Mouse (Mus musculus): Measurements from ENCODE around the gene Matn1. TPM values are rescaled to one million over a fixed set of nuclear protein-coding genes. Genes with fewer than 3 reads are reported as not detected.

Matn1 gene
- polyA plus RNA-seq, 1 experiment, result not detected

DNA sequence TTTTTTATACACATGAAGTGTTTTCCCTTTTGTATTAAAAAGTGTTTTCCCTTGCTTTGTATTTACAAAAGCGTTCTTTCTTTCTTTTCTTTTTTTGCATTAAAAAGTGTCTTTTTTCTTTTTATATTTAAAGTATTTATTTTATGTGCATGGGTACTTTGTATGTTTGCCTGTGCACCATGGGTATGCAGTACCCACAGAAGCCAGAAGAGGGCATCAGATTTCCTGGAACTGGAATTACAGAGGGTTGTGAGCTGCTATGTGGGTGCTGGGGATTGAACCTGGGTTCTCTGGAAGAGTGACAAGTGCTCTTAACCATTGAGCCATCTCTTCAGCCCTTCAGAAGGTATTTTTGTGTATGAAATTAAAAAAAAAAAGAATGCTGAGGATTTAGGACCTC lies 27.1 kb downstream of the Matn1 start:
- H3K27ac ChIP-seq (ENCODE audit: insufficient read depth, low read length), result no peak overlapping the region
- H3K4me1 ChIP-seq (ENCODE audit: control insufficient read depth, insufficient read depth, low read length), result no peaks in the 10 kb centered on the region
- no peak overlapping the region for H3K4me3 ChIP-seq (ENCODE audit: insufficient read depth, low read length)
- TF ChIP-seq POLR2A (IDR thresholded peaks at IDR 0.05; ENCODE audit: low read depth, low read length) (no peak), CTCF (IDR thresholded peaks at IDR 0.05; ENCODE audit: borderline replicate concordance, insufficient read depth, low read length) (no peak)

DNA sequence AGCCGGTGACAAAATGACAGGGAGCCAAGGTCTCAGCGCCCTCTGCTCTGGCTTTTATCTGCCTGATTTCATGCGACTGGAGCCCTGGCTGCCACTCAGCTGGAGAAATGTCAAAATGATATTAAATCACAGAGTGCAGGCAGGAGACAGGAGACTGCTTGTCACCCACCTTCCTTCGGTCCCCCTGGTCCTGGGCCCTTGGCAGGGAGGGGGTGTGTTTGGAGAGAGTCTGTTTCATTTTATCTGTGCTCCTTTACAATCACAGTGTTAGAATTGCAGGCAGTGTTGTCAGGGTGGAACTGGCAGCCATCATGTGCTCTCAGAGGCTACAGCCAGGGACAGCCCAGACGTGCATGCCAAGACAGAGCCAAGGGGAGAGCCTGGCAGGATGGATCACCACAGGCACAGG lies 28.2 kb downstream of the Matn1 start:
- H3K4me3 ChIP-seq (ENCODE audit: insufficient read depth, low read length), result no peak overlapping the region
- H3K27ac ChIP-seq (ENCODE audit: insufficient read depth, low read length), result no peak overlapping the region
- no peak for TF ChIP-seq CTCF (IDR thresholded peaks at IDR 0.05; ENCODE audit: borderline replicate concordance, insufficient read depth, low read length)
- no peaks in the 10 kb centered on the region for H3K4me1 ChIP-seq (ENCODE audit: control insufficient read depth, insufficient read depth, low read length)

DNA sequence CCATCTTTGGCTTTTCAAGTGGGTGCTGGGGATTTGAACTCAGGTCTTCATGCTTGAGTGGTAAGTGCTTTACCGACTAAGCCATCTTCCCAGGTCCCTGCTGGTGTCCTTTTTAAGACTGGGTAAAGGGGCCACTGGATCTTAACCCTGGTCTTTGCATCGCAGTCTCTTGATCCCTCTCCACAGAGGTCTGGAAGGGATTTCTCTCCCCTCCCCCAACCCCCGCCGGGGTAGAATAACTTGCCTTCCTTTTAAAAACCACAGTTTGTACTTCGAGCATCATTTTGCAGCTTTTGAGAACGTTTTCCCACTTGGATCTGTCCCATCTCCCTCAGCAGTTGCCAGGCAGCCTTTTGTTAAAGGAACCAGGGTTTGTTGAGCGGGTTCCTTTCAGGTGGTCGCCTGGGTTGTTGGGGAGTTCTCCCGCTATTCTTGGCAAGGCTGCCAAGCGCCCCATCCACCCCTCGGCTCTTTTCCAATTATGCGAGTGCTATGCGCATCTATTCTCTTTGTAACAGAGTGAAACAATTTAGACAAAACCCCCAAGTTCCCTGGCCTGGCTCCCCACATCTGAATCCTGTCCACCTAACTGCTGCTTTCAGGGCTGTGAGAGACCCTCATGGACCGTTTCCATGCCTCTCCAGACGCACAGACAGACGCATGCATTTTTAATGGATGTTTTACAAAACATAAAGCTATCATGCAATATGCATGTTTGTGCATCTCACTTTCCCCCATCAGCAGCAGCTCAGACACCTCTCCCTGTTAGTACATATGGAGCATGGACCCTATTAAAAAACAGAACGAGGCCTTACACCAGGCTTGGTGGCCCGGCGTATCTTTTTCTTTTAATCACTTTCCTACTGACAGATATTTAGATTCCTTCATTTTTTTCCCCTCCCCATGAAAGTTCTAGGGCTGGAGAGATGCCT lies 29.4 kb downstream of the Matn1 start:
- Histone ChIP-seq H3K27ac (ENCODE audit: insufficient read depth, low read length) (no peak overlapping the region), H3K4me3 (ENCODE audit: insufficient read depth, low read length) (no peak overlapping the region), H3K4me1 (ENCODE audit: control insufficient read depth, insufficient read depth, low read length) (no peaks in the 10 kb centered on the region)
- no peak for TF ChIP-seq POLR2A (IDR thresholded peaks at IDR 0.05; ENCODE audit: low read depth, low read length)

DNA sequence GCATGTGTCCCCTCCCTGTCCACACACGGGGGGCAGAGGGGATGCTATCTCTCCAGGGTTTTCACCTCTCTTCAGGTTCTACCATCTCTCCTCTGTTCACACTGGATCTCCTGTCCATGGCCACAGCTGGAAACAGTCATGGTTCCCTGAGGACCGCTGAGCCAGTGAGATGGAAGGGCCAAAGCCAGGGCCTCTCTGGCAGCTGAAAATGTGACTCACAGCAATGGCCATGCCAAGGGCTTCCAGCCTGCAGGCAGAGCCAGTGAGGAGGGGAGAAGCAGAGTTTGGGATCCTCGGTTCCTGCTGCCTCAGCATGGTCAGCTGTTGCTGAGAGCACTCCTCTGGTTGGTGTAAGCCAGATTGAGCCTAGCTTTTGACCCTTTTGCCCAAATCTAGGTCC lies 34.8 kb downstream of the Matn1 start:
- no peak overlapping the region for H3K4me3 ChIP-seq (ENCODE audit: insufficient read depth, low read length)
- no peak for TF ChIP-seq CTCF (IDR thresholded peaks at IDR 0.05; ENCODE audit: borderline replicate concordance, insufficient read depth, low read length)
- no peak for TF ChIP-seq POLR2A (IDR thresholded peaks at IDR 0.05; ENCODE audit: low read depth, low read length)
- no peak overlapping the region for H3K27ac ChIP-seq (ENCODE audit: insufficient read depth, low read length)
- no peaks in the 10 kb centered on the region for H3K4me1 ChIP-seq (ENCODE audit: control insufficient read depth, insufficient read depth, low read length)

GRCm38 (mm10) chr4:130984416-130985182 lies 40.4 kb downstream of the Matn1 start:
- TF ChIP-seq CTCF (IDR thresholded peaks at IDR 0.05; ENCODE audit: borderline replicate concordance, insufficient read depth, low read length) (no peak), POLR2A (IDR thresholded peaks at IDR 0.05; ENCODE audit: low read depth, low read length) (no peak)
- Histone ChIP-seq H3K27ac (ENCODE audit: insufficient read depth, low read length) (no peak overlapping the region), H3K4me3 (ENCODE audit: insufficient read depth, low read length) (no peak overlapping the region)

GRCm38 (mm10) chr4:130987046-130987445 lies 42.9 kb downstream of the Matn1 start:
- Histone ChIP-seq H3K4me1 (ENCODE audit: control insufficient read depth, insufficient read depth, low read length) (no peaks in the 10 kb centered on the region), H3K27ac (ENCODE audit: insufficient read depth, low read length) (no peak overlapping the region), H3K4me3 (ENCODE audit: insufficient read depth, low read length) (no peak overlapping the region)
- TF ChIP-seq POLR2A (IDR thresholded peaks at IDR 0.05; ENCODE audit: low read depth, low read length) (no peak), CTCF (IDR thresholded peaks at IDR 0.05; ENCODE audit: borderline replicate concordance, insufficient read depth, low read length) (no peak)

More at GRCm38 (mm10) chr4:130984416-130985182, 40.4 kb downstream of the Matn1 start:
- no peaks in the 10 kb centered on the region for H3K4me1 ChIP-seq (ENCODE audit: control insufficient read depth, insufficient read depth, low read length)

DNA sequence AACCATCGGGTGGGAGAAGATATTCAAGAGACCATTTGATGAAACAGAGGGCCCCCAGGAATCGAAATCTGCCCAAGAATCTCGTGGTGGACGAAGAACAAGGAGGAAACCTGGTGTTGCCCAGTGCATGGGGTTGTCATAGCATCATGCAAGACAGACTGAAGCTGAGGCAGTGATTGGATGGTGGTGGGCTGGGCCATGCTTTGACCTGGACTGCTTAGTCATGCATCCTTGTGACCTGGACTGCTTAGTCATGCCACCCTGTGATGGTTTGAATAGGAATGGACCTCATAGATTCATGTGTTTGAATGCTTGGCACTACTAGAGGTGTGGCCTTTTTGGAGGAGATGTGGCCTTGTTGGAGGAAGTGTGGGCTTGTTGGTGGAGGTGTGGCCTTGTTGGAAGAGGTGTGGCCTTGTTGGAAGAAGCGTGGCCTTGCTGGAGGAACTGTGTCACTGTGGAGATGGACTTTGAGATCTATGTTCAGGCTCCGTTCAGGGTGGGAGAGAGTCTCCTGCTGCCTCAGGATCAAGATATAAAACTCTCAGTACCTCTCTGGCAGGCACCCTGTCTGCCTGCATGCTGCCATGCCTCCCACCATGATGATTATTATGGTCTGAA lies 44.1 kb downstream of the Matn1 start:
- TF ChIP-seq POLR2A (IDR thresholded peaks at IDR 0.05; ENCODE audit: low read depth, low read length) (no peak), CTCF (IDR thresholded peaks at IDR 0.05; ENCODE audit: borderline replicate concordance, insufficient read depth, low read length) (no peak)
- Histone ChIP-seq H3K4me3 (ENCODE audit: insufficient read depth, low read length) (no peak overlapping the region), H3K27ac (ENCODE audit: insufficient read depth, low read length) (no peak overlapping the region), H3K4me1 (ENCODE audit: control insufficient read depth, insufficient read depth, low read length) (no peaks in the 10 kb centered on the region)

DNA sequence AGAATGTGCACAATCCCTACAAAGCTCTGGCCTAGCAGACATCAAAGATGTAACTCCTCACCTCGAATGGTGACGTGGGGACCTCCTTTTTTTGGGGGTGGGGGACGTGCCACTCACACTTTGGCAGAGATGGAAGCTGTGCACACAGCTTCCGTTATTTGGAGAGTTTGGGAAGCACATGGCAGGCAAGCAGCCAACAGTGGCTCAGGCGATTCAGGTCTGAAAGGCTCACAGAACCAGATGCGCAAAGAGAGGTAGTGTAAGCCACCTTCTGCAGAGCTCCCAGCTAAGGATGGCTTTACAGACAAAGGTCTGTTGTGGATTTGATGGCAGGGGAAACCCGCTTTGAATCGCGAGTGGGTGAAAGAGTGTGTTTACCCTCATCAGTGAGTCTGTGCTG lies 45.0 kb downstream of the Matn1 start:
- Histone ChIP-seq H3K4me1 (ENCODE audit: control insufficient read depth, insufficient read depth, low read length) (no peaks in the 10 kb centered on the region), H3K4me3 (ENCODE audit: insufficient read depth, low read length) (no peak overlapping the region), H3K27ac (ENCODE audit: insufficient read depth, low read length) (no peak overlapping the region)
- no peak for TF ChIP-seq CTCF (IDR thresholded peaks at IDR 0.05; ENCODE audit: borderline replicate concordance, insufficient read depth, low read length)
- TF ChIP-seq POLR2A (IDR thresholded peaks at IDR 0.05; ENCODE audit: low read depth, low read length), result no peak

DNA sequence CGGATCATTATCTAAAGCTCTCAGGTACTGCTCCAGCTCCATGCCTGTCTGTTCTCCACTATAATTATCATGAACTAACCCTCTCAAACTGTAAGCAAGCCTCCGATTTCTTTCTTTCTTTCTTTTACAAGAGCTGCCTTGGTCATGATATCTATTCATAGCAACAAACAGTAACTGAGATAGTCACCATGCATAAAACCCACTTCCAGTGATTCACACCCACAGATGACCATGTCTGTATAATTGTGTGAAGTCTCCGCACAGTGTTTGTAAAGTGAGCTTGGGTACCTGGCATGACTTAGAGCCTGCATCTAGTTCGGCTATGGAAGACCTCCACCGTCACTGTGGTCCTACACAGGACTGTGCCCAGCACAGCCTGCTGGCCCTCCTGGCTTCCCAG lies 46.8 kb downstream of the Matn1 start:
- H3K4me3 ChIP-seq (ENCODE audit: insufficient read depth, low read length), result no peak overlapping the region
- H3K4me1 ChIP-seq (ENCODE audit: control insufficient read depth, insufficient read depth, low read length), result no peaks in the 10 kb centered on the region
- TF ChIP-seq POLR2A (IDR thresholded peaks at IDR 0.05; ENCODE audit: low read depth, low read length), result no peak
- no peak for TF ChIP-seq CTCF (IDR thresholded peaks at IDR 0.05; ENCODE audit: borderline replicate concordance, insufficient read depth, low read length)
- no peak overlapping the region for H3K27ac ChIP-seq (ENCODE audit: insufficient read depth, low read length)

Data from embryonic fibroblast, embryonic 13.5 days (primary cell).